Comparison of ENCODE assay signal across 27 mouse cellular contexts in genomic region chr2:177577998-177578397, GRCm38 (mm10). TPM values are rescaled to one million over a fixed set of nuclear protein-coding genes. Genes with fewer than 3 reads are reported as not detected.
"Had no signal": no experiment of that assay in that cellular context is flagged by ENCODE, and none has a peak within 500 bp of the region (broad histone marks: within the 10 kb centered on the region; RNA-seq: fewer than 3 reads in every experiment).

Gm14406 (minus strand) TSS chr2:177578210.

RNA-seq across cellular contexts. Expression of gene Gm14406, which starts in this region (rescaled TPM):
- total RNA-seq: gastrocnemius, postnatal 25 days; granulocyte monocyte progenitor cell, adult 5-6 weeks; heart, adult 2 months; hematopoietic stem cell, adult 5-6 weeks; hindbrain, postnatal 0 days; layer of hippocampus, postnatal 14 days; left cerebral cortex, adult 18-20 months; left cerebral cortex, postnatal 4 days; liver, adult 2 months had no signal
- polyA plus RNA-seq: heart, adult 2 months; heart, embryonic 11.5 days; heart, embryonic 13.5 days; heart, embryonic 15.5 days; heart, postnatal 0 days; hindbrain, embryonic 11.5 days; hindbrain, embryonic 13.5 days; hindbrain, embryonic 15.5 days; hindbrain, postnatal 0 days; intestine, embryonic 14.5 days; intestine, embryonic 16.5 days; kidney, adult 2 months; kidney, embryonic 15.5 days; kidney, postnatal 0 days; large intestine, adult 2 months; limb, embryonic 13.5 days; limb, embryonic 15.5 days; liver, adult 2 months; liver, embryonic 12.5 days; liver, embryonic 14.5 days; liver, embryonic 16.5 days had no signal
